Mouse (Mus musculus): Measurements from ENCODE around the gene Bex6. TPM values are rescaled to one million over a fixed set of nuclear protein-coding genes. Genes with fewer than 3 reads are reported as not detected.
A peak's percentile ranks its signal among the peaks of the same experiment; 100 is the strongest.

The Bex6 gene
- polyA plus RNA-seq, 2 experiments, result 0.08 to 0.19 TPM

- no peaks in the 10 kb centered on the region for H3K27me3 ChIP-seq (ENCODE audit: control insufficient read depth, insufficient read depth, low read length)
- H3K27ac ChIP-seq (replicated peaks; ENCODE audit: low read depth, low read length), result no peak overlapping the region
- no peaks in the 10 kb centered on the region for H3K9me3 ChIP-seq (ENCODE audit: control insufficient read depth, low read length)
- ATAC-seq (ENCODE audit: low FRiP score, low read depth) (no peak), DNase-seq (ENCODE audit: low spot score) (no peak)
- no peak overlapping the region for H3K4me2 ChIP-seq (replicated peaks; ENCODE audit: low read depth, low read length, severe bottlenecking)
- H3K9ac ChIP-seq (ENCODE audit: low read depth, low read length, severe bottlenecking), result no peak overlapping the region
- no peaks in the 10 kb centered on the region for H3K4me1 ChIP-seq (ENCODE audit: control insufficient read depth, insufficient read depth, low read length)
- H3K36me3 ChIP-seq (ENCODE audit: control insufficient read depth, insufficient read depth, low read length), result no peaks in the 10 kb centered on the region
- no peak overlapping the region for H3K4me3 ChIP-seq (replicated peaks; ENCODE audit: low read length)
- TF ChIP-seq POLR2A (IDR thresholded peaks at IDR 0.05; ENCODE audit: borderline replicate concordance, extremely low read depth, insufficient read depth, insufficient read length), result no peak
- WGBS, result 73% methylated on average over 11 of the region's 11 CpGs
These were observed 6.2 kb upstream of the Bex6 start for GRCm38 (mm10) chr16:32173401-32173800.

- H3K36me3 ChIP-seq (ENCODE audit: control insufficient read depth, insufficient read depth, low read length), result no peaks in the 10 kb centered on the region
- H3K4me3 ChIP-seq (replicated peaks; ENCODE audit: low read length), result no peak overlapping the region
- ATAC-seq (ENCODE audit: low FRiP score, low read depth) (no peak), DNase-seq (ENCODE audit: low spot score) (no peak)
- no peaks in the 10 kb centered on the region for H3K9me3 ChIP-seq (ENCODE audit: control insufficient read depth, low read length)
- no peaks in the 10 kb centered on the region for H3K27me3 ChIP-seq (ENCODE audit: control insufficient read depth, insufficient read depth, low read length)
- no peak overlapping the region for H3K4me2 ChIP-seq (replicated peaks; ENCODE audit: low read depth, low read length, severe bottlenecking)
- 81% methylated on average over 8 of the region's 8 CpGs for WGBS
- no peak overlapping the region for H3K27ac ChIP-seq (replicated peaks; ENCODE audit: low read depth, low read length)
- no peaks in the 10 kb centered on the region for H3K4me1 ChIP-seq (ENCODE audit: control insufficient read depth, insufficient read depth, low read length)
- TF ChIP-seq POLR2A (IDR thresholded peaks at IDR 0.05; ENCODE audit: borderline replicate concordance, extremely low read depth, insufficient read depth, insufficient read length), result no peak
- no peak overlapping the region for H3K9ac ChIP-seq (ENCODE audit: low read depth, low read length, severe bottlenecking)
These were observed 5.2 kb upstream of the Bex6 start for GRCm38 (mm10) chr16:32174340-32175005.

- no peak overlapping the region for H3K4me2 ChIP-seq (replicated peaks; ENCODE audit: low read depth, low read length, severe bottlenecking)
- DNase-seq (ENCODE audit: low spot score) (no peak), ATAC-seq (ENCODE audit: low FRiP score, low read depth) (no peak)
- no peaks in the 10 kb centered on the region for H3K27me3 ChIP-seq (ENCODE audit: control insufficient read depth, insufficient read depth, low read length)
- no peaks in the 10 kb centered on the region for H3K36me3 ChIP-seq (ENCODE audit: control insufficient read depth, insufficient read depth, low read length)
- WGBS, result 85% methylated on average over 4 of the region's 4 CpGs
- no peak for TF ChIP-seq POLR2A (IDR thresholded peaks at IDR 0.05; ENCODE audit: borderline replicate concordance, extremely low read depth, insufficient read depth, insufficient read length)
- H3K9ac ChIP-seq (ENCODE audit: low read depth, low read length, severe bottlenecking), result no peak overlapping the region
- no peak overlapping the region for H3K4me3 ChIP-seq (replicated peaks; ENCODE audit: low read length)
- H3K4me1 ChIP-seq (ENCODE audit: control insufficient read depth, insufficient read depth, low read length), result no peaks in the 10 kb centered on the region
- no peak overlapping the region for H3K27ac ChIP-seq (replicated peaks; ENCODE audit: low read depth, low read length)
- H3K9me3 ChIP-seq (ENCODE audit: control insufficient read depth, low read length), result no peaks in the 10 kb centered on the region
These were observed 4.6 kb upstream of the Bex6 start for GRCm38 (mm10) chr16:32175029-32175428.

GRCm38 (mm10) chr16:32176896-32177686 is 2.5 kb upstream of the Bex6 start:
- no peak for ATAC-seq (ENCODE audit: low FRiP score, low read depth)

GRCm38 (mm10) chr16:32186056-32186455 is 6.4 kb downstream of the Bex6 start:
- no peak overlapping the region for H3K4me2 ChIP-seq (replicated peaks; ENCODE audit: low read depth, low read length, severe bottlenecking)
- no peaks in the 10 kb centered on the region for H3K4me1 ChIP-seq (ENCODE audit: control insufficient read depth, insufficient read depth, low read length)
- H3K27ac ChIP-seq (replicated peaks; ENCODE audit: low read depth, low read length), result no peak overlapping the region
- H3K9ac ChIP-seq (ENCODE audit: low read depth, low read length, severe bottlenecking), result no peak overlapping the region
- TF ChIP-seq POLR2A (IDR thresholded peaks at IDR 0.05; ENCODE audit: borderline replicate concordance, extremely low read depth, insufficient read depth, insufficient read length), result no peak
- H3K9me3 ChIP-seq (ENCODE audit: control insufficient read depth, low read length), result no peaks in the 10 kb centered on the region
- H3K27me3 ChIP-seq (ENCODE audit: control insufficient read depth, insufficient read depth, low read length), result no peaks in the 10 kb centered on the region
- no peaks in the 10 kb centered on the region for H3K36me3 ChIP-seq (ENCODE audit: control insufficient read depth, insufficient read depth, low read length)
- DNase-seq (ENCODE audit: low spot score), result no peak
- 93% methylated on average over 5 of the region's 5 CpGs for WGBS
- H3K4me3 ChIP-seq (replicated peaks; ENCODE audit: low read length), result no peak overlapping the region
- ATAC-seq (ENCODE audit: low FRiP score, low read depth), result no peak

More at GRCm38 (mm10) chr16:32176896-32177686, 2.5 kb upstream of the Bex6 start:
- DNase-seq (ENCODE audit: low spot score), result no peak
- TF ChIP-seq POLR2A (IDR thresholded peaks at IDR 0.05; ENCODE audit: borderline replicate concordance, extremely low read depth, insufficient read depth, insufficient read length), result no peak
- Histone ChIP-seq H3K4me3 (replicated peaks; ENCODE audit: low read length) (no peak overlapping the region), H3K9me3 (ENCODE audit: control insufficient read depth, low read length) (no peaks in the 10 kb centered on the region), H3K27ac (replicated peaks; ENCODE audit: low read depth, low read length) (no peak overlapping the region), H3K9ac (ENCODE audit: low read depth, low read length, severe bottlenecking) (no peak overlapping the region), H3K4me1 (ENCODE audit: control insufficient read depth, insufficient read depth, low read length) (no peaks in the 10 kb centered on the region), H3K27me3 (ENCODE audit: control insufficient read depth, insufficient read depth, low read length) (no peaks in the 10 kb centered on the region), H3K4me2 (replicated peaks; ENCODE audit: low read depth, low read length, severe bottlenecking) (0 out of 2 replicates have a peak overlapping the region, but pooled peaks have one; percentile 8), H3K36me3 (ENCODE audit: control insufficient read depth, insufficient read depth, low read length) (no peaks in the 10 kb centered on the region)
- WGBS, result 59% methylated on average over 18 of the region's 18 CpGs
